ENCODE assay signal across 9 mouse cellular contexts in the genomic region with DNA sequence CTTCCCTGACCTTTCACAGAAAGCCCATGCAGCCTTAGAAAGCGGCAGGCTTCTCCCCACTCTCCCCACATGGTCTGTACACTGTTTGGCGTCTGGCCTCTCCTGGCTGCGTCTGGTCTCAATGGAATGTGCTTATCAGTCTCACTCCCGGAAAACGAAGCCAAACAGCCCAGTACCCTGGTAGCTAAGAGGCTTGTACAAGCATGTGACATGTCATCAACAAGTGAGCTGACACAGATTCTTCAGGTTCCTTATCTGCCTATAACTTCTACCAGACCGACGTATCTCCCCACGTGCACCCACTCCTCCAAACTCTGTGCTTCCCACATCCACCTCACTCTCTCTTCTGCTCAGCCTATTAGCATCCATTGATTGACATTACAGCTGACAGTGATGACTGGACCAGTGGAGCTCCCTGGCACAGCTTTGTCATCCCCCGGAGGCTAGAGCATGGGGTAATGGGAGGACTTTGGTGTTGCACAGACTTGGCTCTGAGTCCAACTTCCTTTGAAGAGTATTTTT. TPM values are rescaled to one million over a fixed set of nuclear protein-coding genes. Genes with fewer than 3 reads are reported as not detected.
DNase-seq lines count a peak whose midpoint lies in the region; ATAC-seq and TF ChIP-seq lines count a peak whose summit lies in the region.
"Had no signal": no experiment of that assay in that cellular context is flagged by ENCODE, and none has a peak within 500 bp of the region (broad histone marks: within the 10 kb centered on the region; RNA-seq: fewer than 3 reads in every experiment).

No protein-coding gene starts in this region.

- H3K9ac ChIP-seq in heart, postnatal 0 days (replicated peaks; ENCODE audit: low read depth, low read length) = no peak overlapping the region
- H3K9ac ChIP-seq in stomach, postnatal 0 days (ENCODE audit: low read length) = no peak overlapping the region
- H3K9ac ChIP-seq: limb, embryonic 13.5 days had no signal

- H3K4me3 ChIP-seq in heart, postnatal 0 days (ENCODE audit: low read depth, low read length) = no peak overlapping the region
- H3K4me3 ChIP-seq in stomach, postnatal 0 days (ENCODE audit: low read depth, low read length) = no peak overlapping the region
- H3K4me3 ChIP-seq: limb, embryonic 13.5 days had no signal

- ATAC-seq in heart, postnatal 0 days (ENCODE audit: insufficient read depth, low read depth) = peak; percentile 92
- ATAC-seq in stomach, postnatal 0 days (ENCODE audit: low FRiP score, low TSS enrichment) = peak; percentile 86

- 0 out of 2 replicates have a peak, but pooled peaks have one; percentile 11 for TF ChIP-seq CTCF in heart, postnatal 0 days (IDR thresholded peaks at IDR 0.05; ENCODE audit: low read depth)
- no peak for TF ChIP-seq CTCF in stomach, postnatal 0 days (IDR thresholded peaks at IDR 0.05; ENCODE audit: low read depth)

- no peaks in the 10 kb centered on the region for H3K9me3 ChIP-seq in heart, postnatal 0 days (replicated peaks; ENCODE audit: control insufficient read depth, low read length)
- H3K9me3 ChIP-seq in stomach, postnatal 0 days (ENCODE audit: control insufficient read depth, low read length) = no peaks in the 10 kb centered on the region

- peak overlapping the region; percentile 26; the same call in 1 of the 2 replicates for H3K4me2 ChIP-seq in heart, postnatal 0 days (ENCODE audit: low read depth, low read length)
- no peak overlapping the region for H3K4me2 ChIP-seq in stomach, postnatal 0 days (replicated peaks; ENCODE audit: low read depth)
- H3K4me2 ChIP-seq: limb, embryonic 13.5 days had no signal

- 1% methylated on average over 9 of the region's 9 CpGs for WGBS in heart, postnatal 0 days
- WGBS in stomach, postnatal 0 days = 12% methylated on average over 9 of the region's 9 CpGs

- H3K27me3 ChIP-seq in heart, postnatal 0 days (ENCODE audit: control insufficient read depth, insufficient read depth, low read length) = no peaks in the 10 kb centered on the region
- H3K27me3 ChIP-seq in stomach, postnatal 0 days (ENCODE audit: control insufficient read depth, insufficient read depth, low read length) = no peaks in the 10 kb centered on the region
- H3K27me3 ChIP-seq: limb, embryonic 13.5 days had no signal

- DNase-seq in adrenal gland, adult (ENCODE audit: inconsistent age in 2 of 2, low spot score in 1 of 2) = peak; percentile 64 to 80
- no peak for DNase-seq in adrenal gland, postnatal 4 days (ENCODE audit: low spot score in 2 of 2)
- DNase-seq in heart, postnatal 0 days (ENCODE audit: low spot score) = peak; percentile 98
- peak; percentile 37 for DNase-seq in liver
- DNase-seq in stomach, postnatal 0 days (ENCODE audit: low spot score) = peak; percentile 67
- no peak for DNase-seq in natural killer cell, adult 2 months (ENCODE audit: low spot score in 2 of 2)
- no peak for DNase-seq in cerebellum, adult 8-10 months
- no peak for DNase-seq in thymus, postnatal 25 days

- peaks cover 44% of the 10 kb centered on the region for H3K4me1 ChIP-seq in heart, postnatal 0 days (ENCODE audit: control insufficient read depth, insufficient read depth)
- H3K4me1 ChIP-seq in stomach, postnatal 0 days (replicated peaks; ENCODE audit: control insufficient read depth, insufficient read depth) = 0 out of 2 replicates have a peak, but pooled peaks cover 2% of the 10 kb centered on the region

- H3K27ac ChIP-seq in heart, postnatal 0 days (ENCODE audit: low read depth) = peak overlapping the region; percentile 93
- H3K27ac ChIP-seq in stomach, postnatal 0 days (replicated peaks) = no peak overlapping the region; the same call in 1 of the 2 replicates
- H3K27ac ChIP-seq: limb, embryonic 13.5 days had no signal

- peak; percentile 99 for TF ChIP-seq EP300 in heart, postnatal 0 days (IDR thresholded peaks at IDR 0.05; ENCODE audit: low read depth)
- no peak for TF ChIP-seq EP300 in stomach, postnatal 0 days (optimal IDR thresholded peaks at IDR 0.05)

- H3K36me3 ChIP-seq in heart, postnatal 0 days (replicated peaks; ENCODE audit: control insufficient read depth, insufficient read depth, low read length) = no peaks in the 10 kb centered on the region
- H3K36me3 ChIP-seq in stomach, postnatal 0 days (ENCODE audit: control insufficient read depth, insufficient read depth, low read length) = no peaks in the 10 kb centered on the region
- H3K36me3 ChIP-seq: limb, embryonic 13.5 days had no signal

RNA-seq across cellular contexts. Expression of a gene that starts 22.9 kb away (rescaled TPM):
- total RNA-seq in adrenal gland, postnatal 4 days (2021) = 10 to 100 TPM; 66.2 to 74.8 TPM
- 63.9 and 87.9 TPM in 2 replicates for total RNA-seq in heart, postnatal 0 days (2014; rRNA removed; ENCODE audit: low replicate concordance)
- 19.0 and 20.8 TPM in 2 replicates for polyA plus RNA-seq in heart, postnatal 0 days (2015; fragmentation: Nextera tagmentation; extraction: Ambion mirVana)
- polyA plus RNA-seq in stomach, postnatal 0 days (2015; fragmentation: Nextera tagmentation; extraction: Ambion mirVana) = 13.5 and 13.9 TPM in 2 replicates

Comparison
In these comparisons a context has a peak if more than half of its experiments do, and no peak if none do; other contexts are left out.
1. DNase-seq: peak in adrenal gland, adult (2 of 2), heart, postnatal 0 days (single experiment), liver (single experiment) and stomach, postnatal 0 days (single experiment); none in adrenal gland, postnatal 4 days (0 of 2), natural killer cell, adult 2 months (0 of 2), cerebellum, adult 8-10 months (single experiment) and thymus, postnatal 25 days (single experiment).